Mouse (Mus musculus) splenic B cell, adult 2 months (primary cell): ENCODE data around the gene Sema6c.

Experiments used
- DNase-seq: peaks from one replicate; pipeline ENCODE4 v3.0.0-alpha.2; 2011; ENCODE audit warnings: low read depth, low spot score
- H3K27me3 ChIP-seq: 2 replicates; pipeline ENCODE4 v1.6.1; 2012; ENCODE audit warnings: mild to moderate bottlenecking, low read length, moderate library complexity, mixed read lengths; ENCODE audit not compliant: control insufficient read depth, poor library complexity, insufficient read depth, severe bottlenecking
- H3K36me3 ChIP-seq: 2 replicates; pipeline ENCODE4 v1.6.1; 2012; ENCODE audit warnings: mild to moderate bottlenecking, low read length, moderate library complexity, mixed read lengths; ENCODE audit not compliant: control insufficient read depth, poor library complexity, insufficient read depth, severe bottlenecking

The Sema6c gene

GRCm38 (mm10) chr3:95218466-95219137, 58.3 kb downstream of the Sema6c start:
- peak; percentile 33 for DNase-seq
- Histone ChIP-seq H3K27me3 (no peaks in the 10 kb centered on the region), H3K36me3 (peaks cover 9% of the 10 kb centered on the region)

- Histone ChIP-seq H3K27me3 (no peaks in the 10 kb centered on the region), H3K36me3 (peaks cover 5% of the 10 kb centered on the region)
- DNase-seq: no peak
These were observed 62.8 kb downstream of the Sema6c start for GRCm38 (mm10) chr3:95223041-95223440.
